26 mouse cellular contexts compared by ENCODE assay signal in genomic region chr2:130828668-130829067, GRCm38 (mm10).
DNase-seq lines count a peak whose midpoint lies in the region; ATAC-seq and TF ChIP-seq lines count a peak whose summit lies in the region.
"Had no signal": no experiment of that assay in that cellular context is flagged by ENCODE, and none has a peak within 500 bp of the region (broad histone marks: within the 10 kb centered on the region; RNA-seq: fewer than 3 reads in every experiment).

No protein-coding gene starts in this region.

- H3K4me1 ChIP-seq in hindbrain, postnatal 0 days (ENCODE audit: insufficient read depth, low read length), result no peaks in the 10 kb centered on the region
- H3K4me1 ChIP-seq in hindbrain, embryonic 16.5 days (ENCODE audit: control insufficient read depth, insufficient read depth, low read depth, low read length), result no peaks in the 10 kb centered on the region
- peaks cover under 1% of the 10 kb centered on the region; the same call in 1 of the 2 replicates for H3K4me1 ChIP-seq in liver, embryonic 16.5 days (ENCODE audit: control insufficient read depth, low read depth, low read length)
- no peaks in the 10 kb centered on the region for H3K4me1 ChIP-seq in liver, embryonic 11.5 days (replicated peaks; ENCODE audit: control insufficient read depth, insufficient read depth, low read length)
- H3K4me1 ChIP-seq: heart, embryonic 10.5 days; intestine, embryonic 15.5 days; limb, embryonic 10.5 days; limb, embryonic 15.5 days had no signal

- no peaks in the 10 kb centered on the region for H3K27me3 ChIP-seq in hindbrain, postnatal 0 days (ENCODE audit: insufficient read depth, low read length)
- no peaks in the 10 kb centered on the region for H3K27me3 ChIP-seq in hindbrain, embryonic 16.5 days (replicated peaks; ENCODE audit: control insufficient read depth, insufficient read depth, low read length)
- no peaks in the 10 kb centered on the region for H3K27me3 ChIP-seq in liver, embryonic 16.5 days (ENCODE audit: control insufficient read depth, insufficient read depth, low read depth, low read length)
- no peaks in the 10 kb centered on the region for H3K27me3 ChIP-seq in liver, embryonic 11.5 days (replicated peaks; ENCODE audit: control insufficient read depth, insufficient read depth, low read length)
- H3K27me3 ChIP-seq: hindbrain, embryonic 15.5 days; intestine, embryonic 15.5 days; limb, embryonic 15.5 days; liver, embryonic 15.5 days; megakaryocyte, embryonic 14.5 days; midbrain, embryonic 13.5 days had no signal

- no peak for TF ChIP-seq CTCF in hindbrain, postnatal 0 days (IDR thresholded peaks at IDR 0.05; ENCODE audit: low read depth)

- no peak overlapping the region for H3K4me2 ChIP-seq in hindbrain, postnatal 0 days (ENCODE audit: low read depth, low read length)
- no peak overlapping the region for H3K4me2 ChIP-seq in hindbrain, embryonic 16.5 days (ENCODE audit: low read length)
- H3K4me2 ChIP-seq in liver, embryonic 16.5 days (ENCODE audit: low read depth, low read length), result no peak overlapping the region
- no peak overlapping the region for H3K4me2 ChIP-seq in liver, embryonic 11.5 days
- H3K4me2 ChIP-seq: hindbrain, embryonic 15.5 days; intestine, embryonic 15.5 days; limb, embryonic 15.5 days; liver, embryonic 15.5 days; midbrain, embryonic 13.5 days had no signal

- no peaks in the 10 kb centered on the region for H3K9me3 ChIP-seq in hindbrain, postnatal 0 days (ENCODE audit: low read length)
- H3K9me3 ChIP-seq in hindbrain, embryonic 16.5 days (ENCODE audit: control insufficient read depth, low read length), result no peaks in the 10 kb centered on the region
- no peaks in the 10 kb centered on the region for H3K9me3 ChIP-seq in liver, embryonic 16.5 days (replicated peaks; ENCODE audit: control insufficient read depth, low read length)
- no peaks in the 10 kb centered on the region for H3K9me3 ChIP-seq in liver, embryonic 11.5 days (ENCODE audit: control insufficient read depth, low read length)
- H3K9me3 ChIP-seq: heart, embryonic 10.5 days; hindbrain, embryonic 10.5 days; hindbrain, embryonic 15.5 days; intestine, embryonic 15.5 days; limb, embryonic 10.5 days; limb, embryonic 15.5 days; liver, embryonic 15.5 days; midbrain, embryonic 13.5 days had no signal

- no peak for ATAC-seq in hindbrain, postnatal 0 days
- ATAC-seq in hindbrain, embryonic 16.5 days, result no peak
- no peak for ATAC-seq in liver, embryonic 16.5 days (ENCODE audit: low read depth)
- no peak for ATAC-seq in liver, embryonic 11.5 days (replicated peaks; ENCODE audit: low FRiP score)
- ATAC-seq: forebrain, embryonic 14.5 days; intestine, embryonic 15.5 days; midbrain, embryonic 13.5 days had no signal

- 83% methylated on average over 1 of the region's 1 CpGs for WGBS in hindbrain, postnatal 0 days
- 86% methylated on average over 1 of the region's 1 CpGs for WGBS in hindbrain, embryonic 16.5 days
- WGBS in liver, embryonic 16.5 days (ENCODE audit: insufficient replicate concordance), result 64% methylated on average over 1 of the region's 1 CpGs
- 84% methylated on average over 1 of the region's 1 CpGs for WGBS in liver, embryonic 11.5 days

- H3K27ac ChIP-seq in hindbrain, postnatal 0 days, result peak overlapping the region; percentile 36; the same call in 1 of the 2 replicates
- no peak overlapping the region for H3K27ac ChIP-seq in hindbrain, embryonic 16.5 days (ENCODE audit: low read depth, low read length)
- H3K27ac ChIP-seq in liver, embryonic 16.5 days (ENCODE audit: low read length), result 0 out of 2 replicates have a peak overlapping the region, but pooled peaks have one; percentile 48
- no peak overlapping the region for H3K27ac ChIP-seq in liver, embryonic 11.5 days (ENCODE audit: low read depth, low read length)
- H3K27ac ChIP-seq: heart, embryonic 10.5 days; hindbrain, embryonic 10.5 days; intestine, embryonic 15.5 days; limb, embryonic 10.5 days; limb, embryonic 15.5 days; liver, embryonic 15.5 days; midbrain, embryonic 13.5 days had no signal

- no peak overlapping the region for H3K4me3 ChIP-seq in hindbrain, postnatal 0 days (ENCODE audit: low read length)
- H3K4me3 ChIP-seq in hindbrain, embryonic 16.5 days (ENCODE audit: low read length), result no peak overlapping the region
- H3K4me3 ChIP-seq in liver, embryonic 16.5 days (ENCODE audit: low read depth, low read length), result no peak overlapping the region
- H3K4me3 ChIP-seq in liver, embryonic 11.5 days (ENCODE audit: low read depth, low read length), result no peak overlapping the region
- H3K4me3 ChIP-seq: heart, embryonic 10.5 days; hindbrain, embryonic 10.5 days; hindbrain, embryonic 15.5 days; intestine, embryonic 15.5 days; limb, embryonic 10.5 days; limb, embryonic 15.5 days; liver, embryonic 15.5 days; megakaryocyte, embryonic 14.5 days; midbrain, embryonic 13.5 days had no signal

- H3K9ac ChIP-seq in hindbrain, postnatal 0 days (replicated peaks; ENCODE audit: low read length), result no peak overlapping the region
- H3K9ac ChIP-seq in hindbrain, embryonic 16.5 days (ENCODE audit: low read depth, low read length), result no peak overlapping the region
- H3K9ac ChIP-seq in liver, embryonic 16.5 days (ENCODE audit: low read depth, low read length), result no peak overlapping the region
- H3K9ac ChIP-seq in liver, embryonic 11.5 days (ENCODE audit: low read depth, low read length), result no peak overlapping the region
- H3K9ac ChIP-seq: hindbrain, embryonic 15.5 days; intestine, embryonic 15.5 days; limb, embryonic 15.5 days; liver, embryonic 15.5 days; midbrain, embryonic 13.5 days had no signal

- no peaks in the 10 kb centered on the region for H3K36me3 ChIP-seq in hindbrain, postnatal 0 days (ENCODE audit: insufficient read depth, low read length)
- no peaks in the 10 kb centered on the region; the same call in 1 of the 2 replicates for H3K36me3 ChIP-seq in hindbrain, embryonic 16.5 days (ENCODE audit: control insufficient read depth, insufficient read depth, low read length)
- no peaks in the 10 kb centered on the region for H3K36me3 ChIP-seq in liver, embryonic 16.5 days (ENCODE audit: control insufficient read depth, insufficient read depth)
- peaks cover 3% of the 10 kb centered on the region; the same call in 1 of the 2 replicates for H3K36me3 ChIP-seq in liver, embryonic 11.5 days (ENCODE audit: control insufficient read depth, insufficient read depth, low read length)
- H3K36me3 ChIP-seq: limb, embryonic 15.5 days had no signal

- no peak for DNase-seq in hindbrain, postnatal 0 days (ENCODE audit: low spot score)
- DNase-seq in liver, embryonic 11.5 days (ENCODE audit: low spot score), result no peak
- peak; percentile 48 to 63 for DNase-seq in kidney, adult 8-10 months
- peak; percentile 50 for DNase-seq in kidney, postnatal 14 days
- DNase-seq in cerebellum, postnatal 10 days, result no peak
- no peak for DNase-seq in adrenal gland, adult 8-10 months
- DNase-seq: adrenal gland, postnatal 36 days; B cell, adult 2 months; cerebellum, adult 8-10 months; cerebellum, postnatal 36 days; gastrocnemius, postnatal 25 days; lung, postnatal 36 days; retina, postnatal 1 day; right cerebral cortex, postnatal 14 days had no signal

Comparison
In these comparisons a context has a peak if more than half of its experiments do, and no peak if none do; other contexts are left out.
1. H3K27ac ChIP-seq: peak in hindbrain, postnatal 0 days (single experiment) and liver, embryonic 16.5 days (single experiment); none in hindbrain, embryonic 16.5 days (single experiment) and liver, embryonic 11.5 days (single experiment).
2. DNase-seq: peak in kidney, adult 8-10 months (2 of 2) and kidney, postnatal 14 days (single experiment); none in hindbrain, postnatal 0 days (single experiment), liver, embryonic 11.5 days (single experiment), cerebellum, postnatal 10 days (0 of 2) and adrenal gland, adult 8-10 months (single experiment).